Mouse (Mus musculus): ENCODE measurements around the gene Igsf11. TPM values are rescaled to one million over a fixed set of nuclear protein-coding genes. Genes with fewer than 3 reads are reported as not detected.

The Igsf11 gene
- polyA plus RNA-seq, 1 experiment from 2014 or later = 0.81 TPM

DNA sequence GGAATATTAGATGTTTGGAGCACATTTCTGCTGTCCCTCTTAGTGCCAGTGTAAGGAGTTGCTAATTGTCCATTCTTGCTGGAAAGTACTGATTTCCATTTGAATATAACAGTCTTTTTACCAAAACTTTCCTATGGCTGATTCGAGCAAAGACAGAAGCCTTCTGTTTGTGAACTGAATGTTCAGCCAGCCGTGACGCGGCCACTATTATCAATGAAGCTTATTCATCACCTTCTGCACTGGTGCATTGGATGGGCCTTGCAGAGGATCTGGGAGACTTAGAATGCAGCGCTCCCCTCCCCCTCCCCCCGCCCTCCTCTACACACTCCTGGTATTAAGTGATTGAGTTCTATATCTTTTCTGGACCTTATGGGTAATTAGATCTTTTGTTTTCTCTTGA lies 48.8 kb downstream of the Igsf11 start:
- Histone ChIP-seq H3K27ac (no peak overlapping the region), H3K9ac (no peak overlapping the region), H3K4me3 (no peak overlapping the region), H3K27me3 (no peaks in the 10 kb centered on the region), H3K4me2 (replicated peaks) (no peak overlapping the region), H3K4me1 (no peaks in the 10 kb centered on the region), H3K36me3 (no peaks in the 10 kb centered on the region), H3K9me3 (no peaks in the 10 kb centered on the region)
- WGBS = 35% methylated on average over 6 of the region's 6 CpGs
- ATAC-seq (ENCODE audit: insufficient number of reproducible peaks, insufficient read depth, low FRiP score, low TSS enrichment) = no peak

DNA sequence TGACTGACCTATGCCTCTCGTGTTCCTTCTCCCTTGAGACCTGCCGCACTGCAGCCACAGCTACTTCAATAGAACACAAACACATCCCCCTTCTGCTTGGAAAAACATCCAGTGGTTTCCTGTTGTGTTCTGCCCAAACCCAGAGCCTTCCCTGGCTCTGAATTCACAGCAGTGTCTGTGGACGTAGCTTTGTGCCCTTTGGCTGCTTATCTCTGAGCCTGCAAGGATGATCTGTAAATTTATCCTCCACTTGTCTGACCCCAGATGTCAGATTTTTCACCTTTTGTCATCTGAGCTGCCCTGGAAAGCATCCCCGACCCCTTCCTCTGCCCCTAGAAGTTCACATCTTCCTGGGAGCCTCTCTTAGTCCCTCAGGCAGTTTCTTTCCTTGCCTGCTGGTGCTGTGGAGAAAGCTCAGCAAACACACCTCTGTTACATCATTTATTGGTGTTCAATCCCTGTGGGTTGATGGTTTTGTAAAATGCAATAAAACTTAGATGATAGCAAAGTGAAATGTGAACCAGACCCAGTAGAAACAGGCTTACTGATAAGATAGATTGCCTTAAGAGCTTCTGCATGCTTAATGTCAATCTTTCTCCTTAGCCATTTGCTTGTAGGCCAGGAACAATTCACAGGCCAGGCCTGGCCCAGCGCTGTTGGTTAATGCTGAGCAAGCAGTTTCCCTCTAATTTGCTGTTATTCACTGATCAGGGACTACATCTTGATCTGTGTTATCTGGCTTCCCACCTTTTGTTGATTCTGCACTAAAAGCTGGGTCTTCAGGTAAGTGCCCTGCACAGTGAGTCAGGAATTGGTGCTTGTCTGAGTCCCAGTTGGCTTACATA lies 51.5 kb downstream of the Igsf11 start:
- no peaks in the 10 kb centered on the region for H3K27me3 ChIP-seq
- no peak for ATAC-seq (ENCODE audit: insufficient number of reproducible peaks, insufficient read depth, low FRiP score, low TSS enrichment)
- H3K9ac ChIP-seq = no peak overlapping the region
- 16% methylated on average over 5 of the region's 5 CpGs for WGBS
- no peaks in the 10 kb centered on the region for H3K4me1 ChIP-seq
- no peak overlapping the region for H3K27ac ChIP-seq
- H3K4me3 ChIP-seq = no peak overlapping the region
- no peak overlapping the region for H3K4me2 ChIP-seq (replicated peaks)
- H3K36me3 ChIP-seq = no peaks in the 10 kb centered on the region
- no peaks in the 10 kb centered on the region for H3K9me3 ChIP-seq

DNA sequence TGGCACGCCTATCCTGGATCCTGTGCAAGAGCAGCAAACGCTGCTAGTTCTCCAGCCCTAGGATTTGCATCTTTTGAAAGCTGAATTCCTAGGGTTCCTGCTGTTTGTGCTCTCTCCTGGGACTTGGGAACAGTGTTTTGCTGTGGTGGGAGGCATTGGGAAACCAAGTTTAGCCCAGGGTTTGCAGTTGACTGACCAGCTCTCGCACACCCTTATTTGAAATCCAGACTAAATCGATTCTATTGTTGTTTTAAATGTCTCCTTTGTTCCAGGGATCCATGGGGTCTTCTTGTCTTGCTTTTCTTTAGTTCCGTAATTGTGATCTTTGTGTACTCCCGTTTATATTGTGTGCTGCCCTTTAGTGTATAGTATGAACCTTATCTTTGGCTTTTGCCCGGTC lies 52.6 kb downstream of the Igsf11 start:
- WGBS = 71% methylated on average over 7 of the region's 7 CpGs

DNA sequence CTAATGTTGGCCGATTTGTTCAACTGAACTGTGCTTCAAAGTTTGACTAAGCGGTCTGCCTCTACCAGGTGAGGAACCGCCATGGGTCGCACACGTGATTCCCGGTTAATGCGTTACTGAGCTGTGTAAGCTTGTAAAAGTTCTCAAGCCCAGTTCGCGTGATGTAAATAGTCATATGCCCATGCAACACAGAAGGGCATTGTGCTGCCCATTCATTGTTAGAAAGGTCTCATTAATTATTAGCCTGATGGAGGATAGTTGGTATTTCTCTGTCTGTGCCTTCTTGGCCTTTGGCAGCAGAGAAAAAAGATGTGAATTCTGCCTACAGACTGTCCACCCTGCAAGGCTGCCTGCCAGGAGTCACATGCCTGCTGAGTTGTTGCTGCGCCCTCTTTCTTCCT lies 53.1 kb downstream of the Igsf11 start:
- WGBS = 83% methylated on average over 10 of the region's 10 CpGs
- Histone ChIP-seq H3K36me3 (no peaks in the 10 kb centered on the region), H3K9me3 (no peaks in the 10 kb centered on the region), H3K4me1 (no peaks in the 10 kb centered on the region), H3K27ac (no peak overlapping the region), H3K4me2 (replicated peaks) (no peak overlapping the region), H3K9ac (no peak overlapping the region), H3K4me3 (no peak overlapping the region), H3K27me3 (no peaks in the 10 kb centered on the region)
- ATAC-seq (ENCODE audit: insufficient number of reproducible peaks, insufficient read depth, low FRiP score, low TSS enrichment) = no peak

More for the DNA sequence above, 52.6 kb downstream of the Igsf11 start:
- no peaks in the 10 kb centered on the region for H3K4me1 ChIP-seq
- no peaks in the 10 kb centered on the region for H3K27me3 ChIP-seq
- no peak overlapping the region for H3K4me3 ChIP-seq
- no peak overlapping the region for H3K9ac ChIP-seq
- H3K4me2 ChIP-seq (replicated peaks) = no peak overlapping the region
- H3K36me3 ChIP-seq = no peaks in the 10 kb centered on the region
- H3K27ac ChIP-seq = no peak overlapping the region
- H3K9me3 ChIP-seq = no peaks in the 10 kb centered on the region
- no peak for ATAC-seq (ENCODE audit: insufficient number of reproducible peaks, insufficient read depth, low FRiP score, low TSS enrichment)

DNA sequence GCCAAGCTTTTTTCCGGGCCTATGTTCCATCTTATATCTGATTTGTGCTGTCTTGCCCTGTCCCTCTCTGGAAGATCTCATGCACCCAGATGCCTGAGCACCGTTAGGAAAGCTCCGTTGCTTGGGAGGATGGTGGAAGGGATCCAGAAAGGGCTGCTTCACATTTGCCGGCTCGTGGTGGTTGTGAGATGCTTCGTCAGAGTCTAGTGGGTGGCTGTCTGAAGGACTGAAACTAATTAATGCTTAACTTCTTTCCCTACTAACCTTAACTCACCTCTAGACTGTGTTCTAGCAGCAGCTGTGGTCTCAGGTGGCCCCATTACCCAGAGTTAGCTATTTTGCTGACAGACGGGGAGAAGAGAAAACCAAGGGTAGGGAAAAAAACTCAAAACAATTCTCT lies 54.0 kb downstream of the Igsf11 start:
- Histone ChIP-seq H3K9ac (no peak overlapping the region), H3K4me3 (no peak overlapping the region), H3K4me1 (no peaks in the 10 kb centered on the region), H3K36me3 (no peaks in the 10 kb centered on the region), H3K9me3 (no peaks in the 10 kb centered on the region), H3K27me3 (no peaks in the 10 kb centered on the region), H3K27ac (no peak overlapping the region), H3K4me2 (replicated peaks) (no peak overlapping the region)
- ATAC-seq (ENCODE audit: insufficient number of reproducible peaks, insufficient read depth, low FRiP score, low TSS enrichment) = no peak
- WGBS = 52% methylated on average over 7 of the region's 7 CpGs

DNA sequence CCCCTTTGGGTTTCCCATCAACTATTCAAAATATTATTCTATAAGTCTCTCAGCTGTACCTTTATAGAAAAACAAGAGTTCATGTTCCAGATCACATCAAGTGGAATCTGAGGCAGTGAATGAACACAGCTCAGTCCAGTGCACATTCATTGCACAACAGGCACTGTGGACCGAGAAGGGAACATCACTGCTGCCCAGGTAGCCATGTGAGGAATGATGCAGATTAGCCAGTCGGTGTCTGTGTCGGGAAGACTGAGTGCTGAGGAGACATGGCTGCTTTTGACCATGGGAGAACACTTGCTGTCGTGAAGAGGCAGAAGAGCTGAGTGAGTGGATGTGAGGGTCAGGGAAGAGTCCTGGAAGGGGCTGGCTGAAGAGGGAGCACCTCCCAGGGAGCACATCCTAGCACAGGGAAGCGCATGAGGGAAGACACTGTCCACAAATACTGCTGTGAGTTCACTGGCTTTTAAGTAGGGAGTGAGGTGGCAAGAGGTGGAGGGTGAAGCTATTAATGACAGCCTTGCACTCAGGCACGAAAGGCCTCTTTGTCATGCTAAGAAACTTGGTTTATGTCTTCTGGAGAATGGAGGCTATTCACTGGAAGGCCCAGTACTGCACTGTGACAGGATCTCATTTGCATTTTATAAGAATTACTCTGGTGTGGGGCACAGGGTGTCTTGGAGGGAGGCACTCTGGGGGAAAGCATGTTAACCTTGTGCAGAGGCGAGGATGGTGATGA lies 54.8 kb downstream of the Igsf11 start:
- H3K27me3 ChIP-seq = no peaks in the 10 kb centered on the region
- no peak overlapping the region for H3K9ac ChIP-seq
- H3K4me1 ChIP-seq = no peaks in the 10 kb centered on the region
- H3K9me3 ChIP-seq = no peaks in the 10 kb centered on the region
- no peak overlapping the region for H3K4me2 ChIP-seq (replicated peaks)
- H3K4me3 ChIP-seq = no peak overlapping the region
- H3K36me3 ChIP-seq = no peaks in the 10 kb centered on the region
- 80% methylated on average over 7 of the region's 7 CpGs for WGBS
- no peak for ATAC-seq (ENCODE audit: insufficient number of reproducible peaks, insufficient read depth, low FRiP score, low TSS enrichment)
- H3K27ac ChIP-seq = no peak overlapping the region

DNA sequence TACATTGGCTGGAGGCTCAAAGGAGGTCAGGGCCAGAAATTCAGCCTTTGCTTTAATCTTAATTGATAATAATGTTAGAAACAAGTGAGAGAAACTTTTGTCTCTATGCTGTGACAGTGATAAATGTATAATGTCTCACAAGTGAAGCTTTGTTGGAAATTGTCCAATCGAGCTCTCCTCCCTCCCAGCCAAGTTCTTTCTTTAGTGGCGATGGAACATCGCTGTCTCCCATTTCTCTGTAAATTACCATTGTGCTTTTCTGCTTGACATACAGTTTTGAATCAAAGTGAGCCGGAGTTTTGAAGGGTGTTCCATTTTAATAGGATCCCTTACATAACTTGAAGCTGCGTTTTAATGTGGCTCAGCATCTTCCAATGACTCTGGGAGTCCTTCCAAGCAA lies 56.0 kb downstream of the Igsf11 start:
- H3K36me3 ChIP-seq = no peaks in the 10 kb centered on the region
- no peak for ATAC-seq (ENCODE audit: insufficient number of reproducible peaks, insufficient read depth, low FRiP score, low TSS enrichment)
- no peak overlapping the region for H3K4me3 ChIP-seq
- no peak overlapping the region for H3K27ac ChIP-seq
- no peaks in the 10 kb centered on the region for H3K4me1 ChIP-seq
- H3K4me2 ChIP-seq (replicated peaks) = no peak overlapping the region
- no peak overlapping the region for H3K9ac ChIP-seq
- no peaks in the 10 kb centered on the region for H3K9me3 ChIP-seq
- no peaks in the 10 kb centered on the region for H3K27me3 ChIP-seq
- 89% methylated on average over 5 of the region's 5 CpGs for WGBS

DNA sequence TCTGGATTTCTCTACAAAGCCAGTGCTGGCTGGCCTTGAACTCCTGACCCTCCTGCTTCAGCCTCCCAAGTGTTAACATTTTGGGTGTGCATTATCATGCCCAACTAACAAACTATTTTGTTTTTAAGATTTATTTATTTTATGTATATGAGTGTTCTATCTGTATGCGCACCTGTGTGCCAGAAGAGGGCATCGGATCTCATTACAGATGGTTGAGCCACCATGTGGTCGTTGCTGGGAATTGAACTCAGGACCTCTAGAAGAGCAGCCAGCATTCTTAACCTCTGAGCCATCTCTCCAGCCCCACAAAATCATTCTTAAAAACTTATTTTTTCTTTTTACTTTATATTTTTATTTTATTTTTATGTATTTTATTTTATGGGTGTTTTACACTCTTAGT lies 60.4 kb downstream of the Igsf11 start:
- Histone ChIP-seq H3K36me3 (no peaks in the 10 kb centered on the region), H3K4me1 (no peaks in the 10 kb centered on the region), H3K27me3 (no peaks in the 10 kb centered on the region), H3K4me2 (replicated peaks) (no peak overlapping the region), H3K27ac (no peak overlapping the region), H3K9me3 (no peaks in the 10 kb centered on the region), H3K4me3 (no peak overlapping the region), H3K9ac (no peak overlapping the region)
- WGBS = 95% methylated on average over 3 of the region's 3 CpGs
- ATAC-seq (ENCODE audit: insufficient number of reproducible peaks, insufficient read depth, low FRiP score, low TSS enrichment) = no peak

DNA sequence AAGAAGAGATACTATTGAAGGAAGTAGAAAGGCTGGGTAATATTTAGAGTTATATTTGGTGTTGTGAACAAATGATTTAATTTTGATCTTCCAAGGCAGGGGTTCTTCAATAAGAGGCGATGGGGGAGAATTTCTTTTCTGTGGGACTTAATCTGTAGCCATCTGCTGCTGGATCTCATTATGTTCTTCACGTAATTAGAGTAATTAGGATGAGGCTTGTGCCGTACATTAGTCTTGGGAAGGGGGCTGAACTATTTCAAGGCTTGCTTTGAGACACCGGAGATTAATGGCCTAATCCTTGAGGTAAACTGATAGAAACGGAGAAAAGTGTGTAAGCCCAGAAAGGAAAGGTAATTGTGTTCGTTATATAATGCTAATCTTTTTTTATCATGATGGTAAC lies 61.4 kb downstream of the Igsf11 start:
- H3K27me3 ChIP-seq = no peaks in the 10 kb centered on the region
- H3K27ac ChIP-seq = no peak overlapping the region
- no peaks in the 10 kb centered on the region for H3K4me1 ChIP-seq
- no peak overlapping the region for H3K4me3 ChIP-seq
- no peaks in the 10 kb centered on the region for H3K9me3 ChIP-seq
- H3K36me3 ChIP-seq = no peaks in the 10 kb centered on the region
- H3K9ac ChIP-seq = no peak overlapping the region
- 41% methylated on average over 6 of the region's 6 CpGs for WGBS
- no peak for ATAC-seq (ENCODE audit: insufficient number of reproducible peaks, insufficient read depth, low FRiP score, low TSS enrichment)
- H3K4me2 ChIP-seq (replicated peaks) = no peak overlapping the region

DNA sequence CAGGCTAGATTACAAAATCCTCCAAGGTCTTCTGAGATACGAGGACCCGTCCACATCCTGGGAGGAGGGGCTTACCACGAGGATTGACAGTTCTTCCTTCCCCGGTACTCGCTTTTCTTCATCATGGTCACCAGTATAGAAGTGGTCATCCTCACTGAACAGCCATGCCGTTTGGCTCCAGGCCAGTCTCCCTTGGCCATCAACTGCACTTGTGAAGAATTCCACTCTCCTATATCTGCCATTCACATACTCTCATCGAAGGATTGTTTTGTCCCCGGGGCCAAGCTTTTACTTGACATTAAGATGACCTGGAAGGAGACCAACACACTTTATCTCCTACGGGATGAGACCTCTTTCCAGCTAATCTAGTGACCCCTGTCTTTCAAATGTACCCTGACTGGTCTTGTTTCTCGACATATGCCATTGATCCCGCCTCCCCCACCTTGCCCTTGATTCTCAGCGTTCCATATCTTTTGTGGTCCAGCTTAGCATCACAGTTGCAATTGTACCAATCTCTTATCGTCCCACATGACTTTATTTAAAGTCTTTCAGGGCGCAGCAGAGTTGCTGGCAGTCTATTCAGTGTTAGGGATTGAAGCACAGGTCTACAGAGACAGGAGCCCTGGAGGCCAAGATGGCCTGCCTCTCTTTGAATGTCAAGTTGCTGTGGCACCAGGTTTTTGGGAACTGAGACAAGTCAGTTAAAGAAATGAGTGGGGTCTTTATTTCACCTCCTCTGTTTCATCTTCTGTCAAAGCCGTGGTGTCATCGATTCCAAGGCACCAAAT lies 62.2 kb downstream of the Igsf11 start:
- no peak overlapping the region for H3K4me2 ChIP-seq (replicated peaks)
- no peaks in the 10 kb centered on the region; the same call in 1 of the 2 replicates for H3K4me1 ChIP-seq
- H3K9me3 ChIP-seq = no peaks in the 10 kb centered on the region

DNA sequence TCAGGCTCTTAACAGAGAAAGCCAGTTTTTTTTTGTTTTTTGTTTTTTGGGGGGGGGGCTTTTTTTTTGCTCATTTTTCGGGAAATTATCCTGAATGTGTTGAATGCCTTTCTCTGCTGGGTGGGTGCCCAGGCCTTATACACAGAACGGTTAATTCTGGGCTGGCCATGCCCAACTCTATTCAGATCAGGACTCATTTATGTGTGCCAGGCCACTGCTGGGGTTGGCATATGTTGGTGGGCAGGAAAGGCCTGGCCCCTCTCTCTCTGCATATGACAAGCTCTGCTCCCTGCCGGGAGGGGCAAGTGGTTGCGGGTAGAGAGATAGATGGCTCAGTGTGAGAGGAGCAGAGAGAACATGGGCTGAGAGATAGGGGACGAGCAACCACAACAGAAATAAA lies 62.8 kb downstream of the Igsf11 start:
- Histone ChIP-seq H3K36me3 (no peaks in the 10 kb centered on the region), H3K27ac (no peak overlapping the region), H3K9me3 (no peaks in the 10 kb centered on the region), H3K4me3 (no peak overlapping the region), H3K9ac (no peak overlapping the region), H3K4me2 (replicated peaks) (no peak overlapping the region), H3K27me3 (no peaks in the 10 kb centered on the region), H3K4me1 (no peaks in the 10 kb centered on the region; the same call in 1 of the 2 replicates)
- no peak for ATAC-seq (ENCODE audit: insufficient number of reproducible peaks, insufficient read depth, low FRiP score, low TSS enrichment)
- WGBS = 89% methylated on average over 5 of the region's 5 CpGs

More for the DNA sequence above, 62.2 kb downstream of the Igsf11 start:
- no peak for ATAC-seq (ENCODE audit: insufficient number of reproducible peaks, insufficient read depth, low FRiP score, low TSS enrichment)
- no peak overlapping the region for H3K4me3 ChIP-seq
- H3K36me3 ChIP-seq = no peaks in the 10 kb centered on the region
- H3K27me3 ChIP-seq = no peaks in the 10 kb centered on the region
- 82% methylated on average over 16 of the region's 16 CpGs for WGBS
- no peak overlapping the region for H3K9ac ChIP-seq
- no peak overlapping the region for H3K27ac ChIP-seq
